Mouse (Mus musculus): ENCODE measurements around the gene Slc12a7.

Slc12a7 gene

DNA sequence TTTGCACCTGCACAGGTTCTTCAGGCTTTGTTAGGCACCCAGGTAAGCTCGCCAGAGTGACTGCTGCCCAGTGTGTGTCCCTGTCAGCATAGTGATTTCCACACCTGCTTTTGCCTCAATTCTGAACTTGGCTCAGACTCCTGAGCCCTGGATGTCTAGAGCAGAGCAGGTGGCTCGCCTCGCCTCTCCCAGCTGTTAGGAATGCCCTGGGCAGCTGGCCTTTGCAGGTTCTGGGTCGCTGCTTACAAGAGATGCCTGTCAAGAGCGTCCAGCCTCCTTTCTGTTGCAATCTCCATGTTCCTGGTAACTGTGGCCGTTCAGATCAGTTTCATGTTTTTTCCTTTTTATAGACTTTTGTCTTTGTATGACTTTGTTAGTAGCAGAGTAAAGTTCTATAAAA, 83.4 kb downstream of the Slc12a7 start:
- no peak for DNase-seq (ENCODE audit: low read depth, low spot score)

DNA sequence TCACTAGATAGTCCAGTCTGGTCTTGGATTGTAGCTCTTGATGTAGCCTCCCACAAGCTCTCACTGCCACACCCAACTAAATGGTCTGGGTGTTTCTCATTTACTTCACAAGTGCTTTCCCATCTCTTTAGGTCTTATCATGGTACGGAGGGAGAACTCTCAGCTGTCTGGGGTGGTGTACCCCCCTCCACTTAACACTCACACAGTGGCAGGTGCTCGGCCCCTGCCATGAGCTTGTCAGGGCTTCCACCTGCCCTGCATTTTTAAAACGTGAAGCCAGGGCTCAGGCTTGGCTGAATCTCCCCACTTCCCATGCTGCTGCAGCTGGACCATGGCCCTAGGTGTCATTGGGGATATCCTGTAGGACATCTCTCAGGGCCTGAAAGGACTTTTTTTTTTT, 86.0 kb downstream of the Slc12a7 start:
- no peak for DNase-seq (ENCODE audit: low read depth, low spot score)

DNA sequence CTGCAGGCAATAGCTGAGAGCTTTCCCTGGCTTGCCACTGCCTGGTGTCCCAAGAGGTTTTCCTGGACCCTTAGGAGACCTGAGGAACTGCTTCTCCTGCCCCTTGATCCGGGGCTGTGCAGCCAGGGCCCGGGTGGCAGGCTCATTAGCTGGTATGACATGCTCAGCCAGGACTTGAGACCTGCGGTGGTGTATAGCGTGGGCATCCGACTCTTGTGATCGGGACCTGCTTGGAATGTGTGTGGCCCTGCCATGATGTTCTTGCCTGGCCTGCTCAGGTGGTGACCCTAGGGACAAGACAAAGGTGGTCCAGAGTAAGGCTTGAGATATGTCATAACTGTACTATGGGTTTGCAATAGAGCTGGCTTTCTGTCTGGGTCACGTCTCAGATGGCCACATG, 88.4 kb downstream of the Slc12a7 start:
- DNase-seq (ENCODE audit: low read depth, low spot score): no peak

DNA sequence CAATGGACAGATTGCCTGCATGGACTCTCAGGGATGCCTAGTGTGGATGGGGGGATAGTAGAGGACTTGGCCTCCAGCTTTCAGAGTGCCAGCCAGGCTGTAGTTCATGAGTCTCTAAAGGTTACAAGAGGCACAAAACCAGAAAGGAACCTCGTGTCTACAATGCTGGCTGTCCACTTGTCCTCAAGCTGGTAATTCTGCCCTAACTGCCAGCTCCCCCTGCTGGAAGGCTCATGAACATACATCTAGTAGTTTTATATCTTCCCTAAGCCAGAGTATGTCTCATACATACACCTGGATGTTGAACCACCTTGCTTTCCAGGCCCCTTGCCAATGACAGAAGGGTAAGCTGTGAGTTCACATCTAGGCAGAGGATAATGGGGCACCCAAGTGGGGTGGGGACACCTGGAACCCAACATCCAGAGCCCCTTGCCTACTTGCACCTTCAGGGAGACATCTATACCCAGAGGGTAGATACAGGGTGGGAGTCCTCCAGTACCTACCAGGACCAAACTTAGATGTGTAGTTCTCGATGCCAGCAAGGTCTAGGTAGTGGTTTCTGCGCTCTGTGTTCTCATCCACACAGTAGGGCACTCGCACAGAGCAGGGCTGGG, 89.4 kb downstream of the Slc12a7 start:
- peak; percentile 78 for DNase-seq (ENCODE audit: low read depth, low spot score)

DNA sequence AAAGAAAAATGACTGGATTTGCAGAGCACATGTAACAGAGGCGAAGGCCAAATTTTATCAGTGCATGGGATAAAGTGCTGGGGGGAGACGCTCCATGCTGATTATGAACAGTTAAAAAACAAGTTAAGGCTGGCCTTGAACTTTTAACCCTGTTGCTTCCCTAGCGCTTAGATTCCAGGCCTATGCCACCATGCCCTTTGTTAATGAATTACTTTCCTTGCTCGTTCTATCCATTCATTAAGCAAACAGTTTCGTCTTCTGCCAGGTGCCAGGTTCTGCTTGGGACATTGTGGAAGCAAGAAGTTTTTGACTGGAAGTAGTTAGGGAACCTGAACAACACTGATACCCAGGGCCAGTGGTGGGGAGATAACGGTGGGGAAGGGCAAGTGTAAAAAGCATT, 90.8 kb downstream of the Slc12a7 start:
- DNase-seq (ENCODE audit: low read depth, low spot score): no peak

DNA sequence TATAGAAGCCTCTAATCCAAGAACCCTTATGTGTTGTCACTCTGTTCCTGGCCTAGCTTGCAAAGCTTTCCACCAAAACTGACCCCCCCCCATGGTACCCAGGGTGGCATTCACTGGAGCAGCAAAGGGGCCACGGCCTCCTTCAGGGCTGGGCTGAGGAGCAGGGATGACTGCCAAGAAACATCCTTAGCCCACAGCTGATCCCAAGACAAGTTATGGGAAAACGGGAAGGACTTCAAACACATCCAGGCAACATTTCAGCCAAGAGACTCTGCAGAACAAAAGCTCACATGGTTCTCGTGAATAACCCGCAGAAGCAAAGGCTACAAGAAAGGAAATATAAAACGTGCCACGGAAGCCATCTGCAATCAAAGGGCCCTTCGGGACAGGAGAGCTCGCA, 94.3 kb downstream of the Slc12a7 start:
- no peak for DNase-seq (ENCODE audit: low read depth, low spot score)

DNA sequence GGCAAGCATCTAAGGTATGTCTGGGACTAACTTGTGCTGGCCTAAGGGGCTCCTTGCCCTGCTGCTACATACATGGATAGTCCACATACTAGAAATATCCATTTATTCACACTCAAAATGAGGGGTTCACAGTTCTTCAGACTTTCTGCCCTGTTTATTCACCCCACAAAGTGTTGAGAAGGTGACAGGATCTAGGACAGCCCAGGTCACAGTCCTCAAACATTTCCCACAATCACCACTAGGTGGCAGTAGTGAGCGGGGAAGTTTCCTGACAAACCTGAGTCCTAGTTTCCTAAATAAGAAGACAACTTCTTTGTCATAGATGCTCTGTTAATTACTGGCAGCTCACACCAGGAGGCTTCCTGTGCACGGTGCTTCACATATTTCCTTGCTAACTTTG, 98.6 kb downstream of the Slc12a7 start:
- DNase-seq (ENCODE audit: low read depth, low spot score): peak; percentile 81

DNA sequence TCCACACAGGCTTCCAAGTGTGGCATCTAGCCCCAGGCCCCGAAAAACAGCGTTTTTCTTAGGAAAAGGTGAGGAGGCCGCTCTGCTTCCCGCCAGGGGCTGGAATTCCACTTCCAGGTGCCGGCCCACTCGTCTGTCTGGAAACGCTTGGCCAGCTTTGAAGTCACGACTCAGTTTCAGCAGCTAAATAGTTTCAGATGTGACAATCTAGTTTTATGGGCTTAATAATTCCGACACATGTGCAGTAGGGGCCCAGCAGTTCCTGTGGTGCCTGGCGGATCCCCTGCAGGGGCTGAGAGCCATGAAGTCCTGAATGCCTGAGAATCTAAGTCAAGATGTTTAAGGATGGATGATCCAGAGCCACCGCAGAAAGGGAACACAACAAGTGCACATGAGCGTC, 100.9 kb downstream of the Slc12a7 start:
- no peak for DNase-seq (ENCODE audit: low read depth, low spot score)

DNA sequence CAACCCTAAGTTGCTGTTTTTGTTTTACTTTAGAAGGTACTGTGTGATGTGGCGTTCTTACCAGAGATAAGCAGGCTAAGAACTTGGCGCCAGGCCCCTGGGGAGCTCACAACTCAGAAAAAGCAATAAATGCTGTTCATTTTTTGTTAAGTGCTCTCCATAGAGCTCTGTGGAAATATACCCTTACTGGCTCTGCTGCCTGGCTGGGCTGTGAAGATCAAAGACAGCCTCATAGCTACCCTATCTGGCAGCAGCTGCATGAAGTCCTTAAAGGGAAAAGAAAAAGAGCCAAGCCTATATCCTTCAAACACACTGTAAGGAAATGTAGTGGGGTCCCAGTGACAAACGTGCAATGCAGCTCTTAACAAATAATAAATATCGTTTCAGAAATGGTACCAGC, 102.9 kb downstream of the Slc12a7 start:
- no peak for DNase-seq (ENCODE audit: low read depth, low spot score)

DNA sequence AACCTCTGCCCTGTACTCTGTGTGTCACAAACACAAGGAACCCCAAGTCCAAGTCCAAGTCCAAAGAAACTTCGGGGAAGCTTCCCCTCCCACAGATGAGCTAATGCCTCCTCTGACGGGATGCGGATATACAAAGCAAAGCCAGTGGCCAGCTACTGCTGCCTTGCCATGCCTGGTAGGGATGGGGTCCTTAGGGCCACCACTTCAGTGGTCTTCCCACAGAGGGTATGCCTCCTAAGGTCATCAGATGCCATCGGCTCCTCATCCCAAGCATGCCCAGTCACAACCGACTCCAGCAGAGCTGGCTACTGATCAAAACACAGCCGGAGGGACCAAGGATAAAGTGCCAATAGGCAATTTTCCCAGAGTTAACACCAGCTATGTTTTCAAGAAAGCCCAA, 103.6 kb downstream of the Slc12a7 start:
- no peak for DNase-seq (ENCODE audit: low read depth, low spot score)

DNA sequence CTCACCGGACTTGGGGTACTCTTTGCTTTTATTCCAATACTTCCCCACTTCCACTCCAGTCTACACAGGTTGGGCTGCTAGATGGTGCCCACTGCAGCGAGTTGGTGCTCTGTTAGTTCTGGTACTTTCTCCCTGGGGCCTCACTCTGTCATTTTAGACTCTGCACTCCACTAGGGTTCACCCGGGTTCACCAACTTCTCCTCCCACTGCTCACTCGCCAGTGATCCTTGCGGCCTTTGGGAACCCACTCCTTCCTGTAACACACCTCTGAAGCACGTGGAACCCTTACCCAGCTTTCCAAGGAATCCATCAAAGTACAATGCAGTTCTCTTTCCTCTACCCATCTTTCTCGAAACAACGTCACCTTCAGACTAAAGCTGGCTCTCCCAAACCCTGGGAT, 104.8 kb downstream of the Slc12a7 start:
- DNase-seq (ENCODE audit: low read depth, low spot score): no peak

DNA sequence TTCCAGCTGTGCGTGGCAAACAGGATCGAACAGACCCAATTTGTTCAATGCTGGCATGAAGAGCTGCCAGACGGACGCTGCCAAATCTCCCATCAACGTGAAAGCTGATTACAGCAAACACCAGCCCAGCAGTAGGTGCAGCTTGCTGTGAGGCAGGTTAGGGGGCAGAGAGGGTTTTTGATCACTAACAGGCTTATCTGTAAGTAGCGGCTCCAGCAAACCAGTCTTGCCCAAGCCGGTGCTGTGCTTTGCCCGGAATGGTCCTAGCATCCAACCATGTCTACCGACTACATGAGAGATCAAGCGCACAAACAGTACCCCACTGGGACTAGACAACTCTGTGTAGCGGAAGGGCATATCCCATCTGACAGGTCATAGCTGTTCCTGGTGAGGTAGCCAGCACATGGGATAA, 106.2 kb downstream of the Slc12a7 start:
- no peak for DNase-seq (ENCODE audit: low read depth, low spot score)

DNA sequence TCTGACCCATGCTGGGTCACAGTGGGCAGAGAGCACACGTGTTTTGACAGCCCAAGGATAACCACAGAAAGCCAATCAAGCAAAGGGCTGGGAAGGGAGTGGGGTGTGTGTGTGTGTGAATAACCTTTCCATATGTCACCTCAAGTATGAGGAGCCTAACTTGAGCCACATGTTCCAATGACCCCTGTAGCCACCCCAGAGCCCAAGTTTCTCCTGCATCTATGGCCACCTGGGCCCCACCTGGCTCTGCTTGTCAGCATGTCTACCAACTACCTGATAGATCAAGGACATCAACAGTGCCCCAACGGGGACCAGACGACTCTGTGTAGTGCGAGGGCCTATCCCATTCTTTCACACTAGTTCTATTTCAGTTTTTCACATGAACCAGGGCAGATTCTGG, 106.8 kb downstream of the Slc12a7 start:
- DNase-seq (ENCODE audit: low read depth, low spot score): no peak

DNA sequence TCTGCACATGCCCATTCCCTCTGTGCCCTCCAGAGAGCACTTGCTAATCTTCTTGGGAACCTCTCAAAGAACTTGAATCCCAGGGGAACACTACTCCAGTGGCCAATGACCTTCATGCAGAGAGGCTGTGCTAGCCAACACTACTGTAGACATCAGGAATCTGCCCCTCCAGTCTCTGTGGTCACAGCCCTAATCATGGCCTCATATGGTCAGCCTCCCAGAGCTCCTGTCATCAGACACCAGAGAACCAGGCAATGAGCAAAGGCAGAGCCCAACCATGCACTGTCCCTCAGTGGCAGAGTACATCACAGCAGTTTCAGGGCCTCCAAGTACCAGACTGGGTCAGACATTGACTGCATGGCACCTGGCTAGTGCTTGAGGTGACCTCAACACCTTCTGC, 109.8 kb downstream of the Slc12a7 start:
- DNase-seq (ENCODE audit: low read depth, low spot score): peak; percentile 18

DNA sequence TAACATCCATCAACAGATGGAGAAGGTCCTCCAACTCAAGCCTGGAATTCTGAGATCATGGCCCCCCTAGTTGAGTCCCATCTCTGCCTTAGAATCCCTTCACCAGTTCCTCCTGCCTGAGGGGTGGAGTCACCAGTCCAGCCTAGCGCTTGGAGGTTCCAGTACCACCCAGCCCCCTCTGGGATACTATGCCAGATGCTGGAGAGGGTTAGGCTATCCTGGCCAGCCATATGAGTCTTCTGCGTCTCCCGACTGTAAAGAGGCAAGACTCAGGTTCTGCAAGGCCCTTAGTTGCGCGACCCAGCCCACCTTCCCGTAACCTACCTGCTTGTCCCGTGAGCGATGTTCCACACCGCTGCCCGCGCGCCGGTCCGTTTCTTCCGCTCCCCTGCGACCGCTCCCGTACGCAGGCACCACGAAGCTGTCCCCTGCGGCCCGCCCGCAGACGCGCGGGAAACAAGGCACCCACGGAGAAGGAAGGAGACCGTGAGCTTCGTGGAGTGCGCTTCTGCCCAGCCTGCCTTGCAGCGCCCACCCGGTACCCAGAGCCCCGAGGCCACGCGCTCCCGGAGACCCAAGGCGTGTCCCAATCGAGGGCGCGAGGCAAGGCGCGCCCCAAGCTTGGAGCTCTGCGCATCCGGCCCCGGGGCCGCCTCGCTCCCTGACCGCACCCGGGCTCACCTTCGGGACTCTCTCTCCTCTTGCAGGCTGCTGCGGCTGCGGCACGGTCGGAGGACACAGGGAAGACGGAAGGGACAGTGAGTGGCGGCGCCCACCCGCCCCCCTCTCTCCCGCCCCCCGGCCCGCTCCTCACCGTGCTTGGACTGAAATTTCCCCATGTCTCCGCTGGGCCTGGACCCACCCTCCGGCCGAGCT, 113.9 kb downstream of the Slc12a7 start:
- no peak for DNase-seq (ENCODE audit: low read depth, low spot score)

DNA sequence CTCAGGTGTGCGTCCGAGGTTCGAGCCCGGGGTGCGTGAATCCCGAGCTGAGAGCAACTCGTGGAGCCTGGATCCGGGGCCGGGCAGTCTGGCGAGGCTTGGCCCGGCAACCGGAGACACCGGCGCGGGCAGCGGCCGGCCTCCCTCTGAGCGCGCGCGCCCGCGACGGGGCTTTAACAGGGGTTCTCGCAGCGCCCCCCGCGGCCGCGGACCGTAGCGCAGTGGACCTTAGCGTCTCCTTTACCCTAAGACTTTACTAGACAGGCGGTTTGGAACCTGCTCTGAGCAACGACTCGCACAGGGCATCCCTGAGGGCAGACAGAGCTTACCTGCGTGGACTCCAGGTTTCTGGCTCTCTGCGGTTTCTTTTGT, 114.6 kb downstream of the Slc12a7 start, which contains the start of gene Nkd2:
TSS of gene Nkd2 (minus strand) at position 167 of the 372 bp plus-strand sequence.
- DNase-seq (ENCODE audit: low read depth, low spot score): no peak
